Mouse (Mus musculus) megakaryocyte progenitor cell, adult 5-6 weeks (primary cell): Measurements from ENCODE around the gene Il13. TPM values are rescaled to one million over a fixed set of nuclear protein-coding genes. Genes with fewer than 3 reads are reported as not detected.

Experiments used
- ATAC-seq: replicated peaks from 2 replicates; pipeline ENCODE4 v1.8.0; 2016; ENCODE audit warnings: mild to moderate bottlenecking, moderate TSS enrichment, inconsistent platforms; ENCODE audit not compliant: poor library complexity
- total RNA-seq, 2 experiments: library from RNA; stranded (forward) in 1 of 2; stranded (reverse) in 1 of 2; fragments of 157-497, 149-512 nt in 1 of 2; fragments of 200-1000 nt in 1 of 2; gene quantifications; 2 replicates each; pipeline versions ENCODE4 v1.2.3 to v1.2.4; 2015 to 2017

Gene Il13
- total RNA-seq, 2 experiments from 2014 or later: not detected

- no peak for ATAC-seq
Observed at GRCm38 (mm10) chr11:53588279-53588678, 46.2 kb downstream of the Il13 start.

GRCm38 (mm10) chr11:53585510-53585909, 49.0 kb downstream of the Il13 start:
- ATAC-seq: no peak

- peak; percentile 81 for ATAC-seq
Observed at GRCm38 (mm10) chr11:53584849-53585248, 49.7 kb downstream of the Il13 start.

GRCm38 (mm10) chr11:53583151-53583550, 51.4 kb downstream of the Il13 start:
- ATAC-seq: no peak

Other genes starting within 250 kb of the Il13 start
- gene Leap2, start 211.5 kb downstream of the Il13 start, total RNA-seq (2015): not detected in 2 replicates
- not detected in 2 replicates for gene Leap2, start 211.5 kb downstream of the Il13 start, total RNA-seq (2017)
- gene Uqcrq, start 203.9 kb downstream of the Il13 start, total RNA-seq (2015): 194 and 224 TPM in 2 replicates
- gene Uqcrq, start 203.9 kb downstream of the Il13 start, total RNA-seq (2017): 30.5 and 42.9 TPM in 2 replicates
- gene Gdf9, start 203.7 kb downstream of the Il13 start, total RNA-seq (2015): 0.25 and 0.34 TPM in 2 replicates
- 2.7 TPM in 1 of 2 replicates, not detected in the other for gene Gdf9, start 203.7 kb downstream of the Il13 start, total RNA-seq (2017)
- gene Gm10447, start 177.6 kb downstream of the Il13 start, total RNA-seq (2015): not detected in 2 replicates
- gene Gm10447, start 177.6 kb downstream of the Il13 start, total RNA-seq (2017): not detected in 2 replicates
- 0.02 TPM in 1 of 2 replicates, not detected in the other for gene Shroom1, start 177.5 kb downstream of the Il13 start, total RNA-seq (2015)
- not detected in 2 replicates for gene Shroom1, start 177.5 kb downstream of the Il13 start, total RNA-seq (2017)
- gene Gm9837, start 164.2 kb downstream of the Il13 start, total RNA-seq (2015): not detected in 2 replicates
- not detected in 2 replicates for gene Gm9837, start 164.2 kb downstream of the Il13 start, total RNA-seq (2017)
- not detected in 2 replicates for gene Gm9945, start 154.5 kb downstream of the Il13 start, total RNA-seq (2015)
- not detected in 2 replicates for gene Gm9945, start 154.5 kb downstream of the Il13 start, total RNA-seq (2017)
- 0.73 and 0.79 TPM in 2 replicates for gene Sowaha, start 154.4 kb downstream of the Il13 start, total RNA-seq (2015)
- 0.29 and 0.91 TPM in 2 replicates for gene Sowaha, start 154.4 kb downstream of the Il13 start, total RNA-seq (2017)
- 15.5 and 27.3 TPM in 2 replicates for gene Sept8, start 115.4 kb downstream of the Il13 start, total RNA-seq (2015)
- gene Sept8, start 115.4 kb downstream of the Il13 start, total RNA-seq (2017): 11.0 and 24.6 TPM in 2 replicates
- gene Kif3a, start 67.3 kb downstream of the Il13 start, total RNA-seq (2015): 3.9 TPM in 2 replicates
- gene Kif3a, start 67.3 kb downstream of the Il13 start, total RNA-seq (2017): 6.2 and 9.1 TPM in 2 replicates
- gene Il4, start 16.0 kb downstream of the Il13 start, total RNA-seq (2015): not detected in 2 replicates
- not detected in 2 replicates for gene Il4, start 16.0 kb downstream of the Il13 start, total RNA-seq (2017)
- 49.3 and 57.7 TPM in 2 replicates for gene Rad50, start 72.6 kb upstream of the Il13 start, total RNA-seq (2015)
- 66.5 and 79.1 TPM in 2 replicates for gene Rad50, start 72.6 kb upstream of the Il13 start, total RNA-seq (2017)
- gene Il5, start 86.1 kb upstream of the Il13 start, total RNA-seq (2015): not detected in 2 replicates
- gene Il5, start 86.1 kb upstream of the Il13 start, total RNA-seq (2017): not detected in 2 replicates
- 25.0 and 29.8 TPM in 2 replicates for gene Irf1, start 135.3 kb upstream of the Il13 start, total RNA-seq (2015)
- 32.9 and 46.8 TPM in 2 replicates for gene Irf1, start 135.3 kb upstream of the Il13 start, total RNA-seq (2017)
- not detected in 2 replicates for gene Gm17334, start 138.5 kb upstream of the Il13 start, total RNA-seq (2015)
- 0.37 TPM in 1 of 2 replicates, not detected in the other for gene Gm17334, start 138.5 kb upstream of the Il13 start, total RNA-seq (2017)
- 0.93 and 2.4 TPM in 2 replicates for gene Gm12216, start 224.6 kb upstream of the Il13 start, total RNA-seq (2015)
- 0.21 and 2.2 TPM in 2 replicates for gene Gm12216, start 224.6 kb upstream of the Il13 start, total RNA-seq (2017)